Mouse (Mus musculus): ENCODE data around the gene Lnx1.

DNA sequence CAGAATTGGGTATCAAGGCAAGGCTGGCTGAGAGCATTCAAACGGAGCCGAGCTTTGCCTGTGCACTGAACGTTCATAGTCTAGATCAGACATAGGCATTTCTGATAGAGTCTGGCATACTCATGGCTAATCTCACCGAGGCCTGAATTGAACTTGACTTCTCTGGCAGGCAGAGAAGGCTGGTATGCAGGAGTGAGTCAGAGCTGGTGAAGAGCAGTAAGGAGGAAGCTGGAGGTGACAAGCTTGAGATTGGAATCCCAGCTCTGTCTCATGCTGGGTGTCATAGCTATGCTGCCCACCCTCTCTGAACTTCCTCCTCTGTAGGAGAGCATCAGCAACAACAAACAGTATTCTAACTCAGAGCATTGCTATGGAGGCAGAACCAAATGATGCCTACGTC is 24.0 kb downstream of the Lnx1 start:
- no peak for TF ChIP-seq EP300 (IDR thresholded peaks at IDR 0.05)
- no peak for TF ChIP-seq CTCF (IDR thresholded peaks at IDR 0.05)

Data from lung, postnatal 0 days (tissue).